Mouse (Mus musculus) MEL (cell line): ENCODE measurements at regions not wholly inside any gene's neighbourhood (a gene's known extent, or its start where the extent isn't known, plus 50 kb on each side); places are given as distances from the start of the nearest gene placed in this dataset.

Experiments used
- ETS1 ChIP-seq: IDR thresholded peaks from 2 replicates; pipeline ENCODE4 v1.6.1; 2012; ENCODE audit warnings: low read depth, mild to moderate bottlenecking, inconsistent platforms, low read length, improper control_type of control experiment, moderate library complexity
- MYC ChIP-seq: IDR thresholded peaks from 2 replicates; pipeline ENCODE4 v1.6.1; 2011; ENCODE audit warnings: low read depth, mild to moderate bottlenecking, low read length, improper control_type of control experiment, moderate library complexity
- POLR2A ChIP-seq, 2 experiments: IDR thresholded peaks; 2 replicates each; pipeline ENCODE4 v1.6.1; 2011 to 2012; ENCODE audit warnings: low read length in 2 of 2, mild to moderate bottlenecking in 2 of 2, control low read depth in 1 of 2, improper control_type of control experiment in 1 of 2, low read depth in 1 of 2, moderate library complexity in 1 of 2; ENCODE audit not compliant: control insufficient read depth in 1 of 2, insufficient read depth in 1 of 2, poor library complexity in 1 of 2

DNA sequence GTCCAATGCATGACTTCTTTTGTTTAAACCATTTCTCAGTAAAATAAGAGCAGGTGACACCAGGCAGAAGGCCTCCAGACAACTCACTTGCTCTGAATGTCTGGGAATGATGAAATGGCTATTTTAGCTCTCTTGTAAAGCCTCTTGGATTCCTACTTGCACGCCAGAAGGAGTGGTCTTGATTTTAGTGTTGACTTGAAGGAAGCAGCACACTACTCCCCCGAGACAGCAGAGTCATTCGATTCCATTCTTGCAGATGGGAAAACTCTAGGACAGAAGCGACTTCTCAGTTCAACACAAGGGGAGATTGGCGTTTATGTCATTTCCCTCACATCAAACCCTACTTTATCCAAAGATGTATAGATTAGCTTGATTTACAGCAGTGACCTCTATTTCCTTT, 157.2 kb upstream of the Avpr1a start:
- TF ChIP-seq POLR2A (IDR thresholded peaks at IDR 0.05; ENCODE audit: control insufficient read depth in 1 of 2, insufficient read depth in 1 of 2, low read depth in 1 of 2, low read length in 2 of 2, poor library complexity in 1 of 2), result no peak
- TF ChIP-seq ETS1, result no peak
- TF ChIP-seq MYC, result no peak
